Mouse (Mus musculus) bone marrow macrophage, adult 2 months (primary cell): ENCODE data around the gene Krt28. TPM values are rescaled to one million over a fixed set of nuclear protein-coding genes. Genes with fewer than 3 reads are reported as not detected.

Source experiments
- H3K27ac ChIP-seq: 2 replicates; pipeline ENCODE4 v1.5.1; 2012; ENCODE audit warnings: low read depth, low read length; ENCODE audit not compliant: insufficient read depth
- H3K4me1 ChIP-seq: 2 replicates; pipeline ENCODE4 v1.6.1; 2012; ENCODE audit warnings: low read length; ENCODE audit not compliant: control insufficient read depth, insufficient read depth
- H3K4me3 ChIP-seq: 2 replicates; pipeline ENCODE4 v1.5.1; 2012; ENCODE audit warnings: mild to moderate bottlenecking, low read length, moderate library complexity; ENCODE audit not compliant: insufficient read depth
- CTCF ChIP-seq: IDR thresholded peaks from 2 replicates; pipeline ENCODE4 v1.5.1; 2012; ENCODE audit warnings: low read depth, mild to moderate bottlenecking, low read length, moderate library complexity
- POLR2A ChIP-seq: IDR thresholded peaks from 2 replicates; pipeline ENCODE4 v1.6.1; 2012; ENCODE audit warnings: mild to moderate bottlenecking, low read depth, low read length, borderline replicate concordance
- polyA plus RNA-seq: library from polyadenylated mRNA; stranded (reverse); fragments of >200 nt; gene quantifications from 2 replicates; pipeline ENCODE4 v1.2.4, GENCODE M21; 2012; ENCODE audit not compliant: missing spikeins, insufficient read depth, insufficient read length

Krt28 gene
- polyA plus RNA-seq, 1 experiment = not detected

GRCm38 (mm10) chr11:99398084-99398483 lies 23.4 kb upstream of the Krt28 start:
- Histone ChIP-seq H3K4me1 (no peaks in the 10 kb centered on the region), H3K27ac (no peak overlapping the region)
- TF ChIP-seq CTCF (no peak), POLR2A (no peak)

GRCm38 (mm10) chr11:99396661-99397060 lies 22.0 kb upstream of the Krt28 start:
- TF ChIP-seq POLR2A = no peak
- TF ChIP-seq CTCF = no peak
- no peaks in the 10 kb centered on the region for H3K4me1 ChIP-seq
- no peak overlapping the region for H3K27ac ChIP-seq
- no peak overlapping the region for H3K4me3 ChIP-seq

More at GRCm38 (mm10) chr11:99398084-99398483, 23.4 kb upstream of the Krt28 start:
- H3K4me3 ChIP-seq = no peak overlapping the region

GRCm38 (mm10) chr11:99396034-99396433 lies 21.3 kb upstream of the Krt28 start:
- no peak overlapping the region for H3K27ac ChIP-seq
- no peak for TF ChIP-seq POLR2A
- no peak for TF ChIP-seq CTCF
- no peaks in the 10 kb centered on the region for H3K4me1 ChIP-seq
- H3K4me3 ChIP-seq = no peak overlapping the region

- Histone ChIP-seq H3K4me1 (no peaks in the 10 kb centered on the region), H3K4me3 (no peak overlapping the region), H3K27ac (no peak overlapping the region)
- TF ChIP-seq CTCF (no peak), POLR2A (no peak)
These were observed 17.8 kb upstream of the Krt28 start for GRCm38 (mm10) chr11:99392492-99392891.

- H3K27ac ChIP-seq = no peak overlapping the region
- peaks cover 3% of the 10 kb centered on the region for H3K4me1 ChIP-seq
- no peak overlapping the region for H3K4me3 ChIP-seq
- TF ChIP-seq CTCF = no peak
- no peak for TF ChIP-seq POLR2A
These were observed 16.7 kb upstream of the Krt28 start for GRCm38 (mm10) chr11:99391375-99391774.

GRCm38 (mm10) chr11:99390866-99391265 lies 16.2 kb upstream of the Krt28 start:
- no peak overlapping the region for H3K4me3 ChIP-seq
- H3K27ac ChIP-seq = no peak overlapping the region
- TF ChIP-seq POLR2A = no peak
- no peak for TF ChIP-seq CTCF
- peaks cover 3% of the 10 kb centered on the region for H3K4me1 ChIP-seq

- Histone ChIP-seq H3K27ac (no peak within 1 kb of the TSS), H3K4me1 (peaks cover 3% of the 10 kb centered on the region), H3K4me3 (no peak within 1 kb of the TSS)
- TF ChIP-seq POLR2A (no peak), CTCF (no peak)
These were observed 14.6 kb upstream of the Krt28 start, which contains the start of gene Krt10 for GRCm38 (mm10) chr11:99389264-99389663. Gene Krt10, minus strand, starts transcription at chr11:99389364.

- TF ChIP-seq CTCF (no peak), POLR2A (no peak)
These were observed 14.0 kb upstream of the Krt28 start for GRCm38 (mm10) chr11:99388661-99389060.

GRCm38 (mm10) chr11:99385813-99386721 lies 11.4 kb upstream of the Krt28 start:
- H3K4me1 ChIP-seq = peaks cover 3% of the 10 kb centered on the region
- peak overlapping the region; percentile 81 for H3K27ac ChIP-seq
- TF ChIP-seq CTCF (no peak), POLR2A (no peak)
- peak overlapping the region; percentile 66 for H3K4me3 ChIP-seq

More at GRCm38 (mm10) chr11:99388661-99389060, 14.0 kb upstream of the Krt28 start:
- Histone ChIP-seq H3K27ac (no peak overlapping the region), H3K4me1 (peaks cover 3% of the 10 kb centered on the region), H3K4me3 (no peak overlapping the region)

GRCm38 (mm10) chr11:99379568-99379967 lies 4.9 kb upstream of the Krt28 start:
- Histone ChIP-seq H3K4me3 (no peak overlapping the region), H3K4me1 (no peaks in the 10 kb centered on the region), H3K27ac (no peak overlapping the region)
- TF ChIP-seq POLR2A = no peak
- peak; percentile 94 for TF ChIP-seq CTCF
